Mouse (Mus musculus): ENCODE data around the gene Mtfp1.
"Not testable (repeated sequence)": the region's sequence is repeated elsewhere in the genome, so short reads cannot be mapped to it uniquely, and the experiment has no call there.

The Mtfp1 gene

GRCm38 (mm10) chr11:4095171-4096053 is at the start of gene Mtfp1:
Gene Mtfp1, minus strand, starts transcription at chr11:4095445.
- no peak for DNase-seq (ENCODE audit: low read depth, low spot score)

GRCm38 (mm10) chr11:4143281-4144062 is 48.2 kb upstream of the Mtfp1 start:
- no peak for DNase-seq (ENCODE audit: low read depth, low spot score)

- DNase-seq (ENCODE audit: low read depth, low spot score) = no peak
Measured at GRCm38 (mm10) chr11:4142352-4142751, 47.1 kb upstream of the Mtfp1 start.

- no peak for DNase-seq (ENCODE audit: low read depth, low spot score)
Measured at GRCm38 (mm10) chr11:4141505-4141904, 46.3 kb upstream of the Mtfp1 start.

- DNase-seq (ENCODE audit: low read depth, low spot score) = no peak
Measured at GRCm38 (mm10) chr11:4138964-4139363, 43.7 kb upstream of the Mtfp1 start.

GRCm38 (mm10) chr11:4134986-4135935 is 40.0 kb upstream of the Mtfp1 start, which contains the start of gene Rnf215:
Gene Rnf215, plus strand, starts transcription at chr11:4135202.
- peak; percentile 83 for DNase-seq (ENCODE audit: low read depth, low spot score)

- no peak for DNase-seq (ENCODE audit: low read depth, low spot score)
Measured at GRCm38 (mm10) chr11:4134400-4134799, 39.2 kb upstream of the Mtfp1 start.

GRCm38 (mm10) chr11:4133450-4133849 is 38.2 kb upstream of the Mtfp1 start:
- DNase-seq (ENCODE audit: low read depth, low spot score) = no peak

- not testable (repeated sequence) for DNase-seq (ENCODE audit: low read depth, low spot score)
Measured at GRCm38 (mm10) chr11:4128461-4128860, 33.2 kb upstream of the Mtfp1 start.

GRCm38 (mm10) chr11:4127059-4127458 is 31.8 kb upstream of the Mtfp1 start:
- no peak for DNase-seq (ENCODE audit: low read depth, low spot score)

- peak; percentile 65 for DNase-seq (ENCODE audit: low read depth, low spot score)
Measured at GRCm38 (mm10) chr11:4123922-4124321, 28.7 kb upstream of the Mtfp1 start.

GRCm38 (mm10) chr11:4122742-4123579 is 27.7 kb upstream of the Mtfp1 start, which contains the start of gene Sec14l2:
Gene Sec14l2, minus strand, starts transcription at chr11:4123415.
- DNase-seq (ENCODE audit: low read depth, low spot score) = no peak

GRCm38 (mm10) chr11:4122226-4122625 is 27.0 kb upstream of the Mtfp1 start:
- no peak for DNase-seq (ENCODE audit: low read depth, low spot score)

GRCm38 (mm10) chr11:4121691-4122090 is 26.4 kb upstream of the Mtfp1 start:
- DNase-seq (ENCODE audit: low read depth, low spot score) = no peak

GRCm38 (mm10) chr11:4119635-4120034 is 24.4 kb upstream of the Mtfp1 start:
- DNase-seq (ENCODE audit: low read depth, low spot score) = no peak

- DNase-seq (ENCODE audit: low read depth, low spot score) = no peak
Measured at GRCm38 (mm10) chr11:4118081-4118921, 23.1 kb upstream of the Mtfp1 start.

GRCm38 (mm10) chr11:4117372-4118071 is 22.3 kb upstream of the Mtfp1 start:
- DNase-seq (ENCODE audit: low read depth, low spot score) = no peak

GRCm38 (mm10) chr11:4116458-4117141 is 21.4 kb upstream of the Mtfp1 start:
- DNase-seq (ENCODE audit: low read depth, low spot score) = no peak
